Mouse (Mus musculus): ENCODE data around the gene Catsper3.
A peak's percentile ranks its signal among the peaks of the same experiment; 100 is the strongest.

The Catsper3 gene

GRCm38 (mm10) chr13:55826796-55827678 lies 42.7 kb downstream of the Catsper3 start:
- DNase-seq: peak; percentile 17 to 51

GRCm38 (mm10) chr13:55827679-55828140 lies 43.3 kb downstream of the Catsper3 start:
- DNase-seq: peak in 1 of 2 experiments; percentile 28

- peak; percentile 21 to 51 for DNase-seq
Measured at GRCm38 (mm10) chr13:55828141-55829017, 44.0 kb downstream of the Catsper3 start.

GRCm38 (mm10) chr13:55829018-55829655 lies 44.8 kb downstream of the Catsper3 start:
- DNase-seq: no peak

GRCm38 (mm10) chr13:55830081-55830832 lies 45.9 kb downstream of the Catsper3 start:
- DNase-seq: peak; percentile 30 to 44

- DNase-seq: peak in 1 of 2 experiments; percentile 23
Measured at GRCm38 (mm10) chr13:55830833-55831721, 46.7 kb downstream of the Catsper3 start.

GRCm38 (mm10) chr13:55831722-55832160 lies 47.4 kb downstream of the Catsper3 start:
- no peak for DNase-seq

GRCm38 (mm10) chr13:55832602-55833001 lies 48.2 kb downstream of the Catsper3 start:
- DNase-seq: no peak

- no peak for DNase-seq
Measured at GRCm38 (mm10) chr13:55833921-55834320, 49.6 kb downstream of the Catsper3 start.

- no peak for DNase-seq
Measured at GRCm38 (mm10) chr13:55834667-55835066, 50.3 kb downstream of the Catsper3 start.

- peak; percentile 37 to 53 for DNase-seq
Measured at GRCm38 (mm10) chr13:55835548-55836097, 51.3 kb downstream of the Catsper3 start.

- no peak for DNase-seq
Measured at GRCm38 (mm10) chr13:55836142-55836625, 51.8 kb downstream of the Catsper3 start, which contains the start of gene Pitx1. Pitx1 (minus strand) TSS chr13:55836192.

GRCm38 (mm10) chr13:55836786-55837780 lies 52.7 kb downstream of the Catsper3 start:
- DNase-seq: peak in 1 of 2 experiments; percentile 16

GRCm38 (mm10) chr13:55840223-55840622 lies 55.9 kb downstream of the Catsper3 start:
- DNase-seq: no peak

GRCm38 (mm10) chr13:55843700-55844099 lies 59.3 kb downstream of the Catsper3 start:
- DNase-seq: no peak

GRCm38 (mm10) chr13:55847805-55848204 lies 63.4 kb downstream of the Catsper3 start:
- DNase-seq: no peak

- DNase-seq: no peak
Measured at GRCm38 (mm10) chr13:55848604-55849190, 64.3 kb downstream of the Catsper3 start.

- no peak for DNase-seq
Measured at GRCm38 (mm10) chr13:55850726-55851125, 66.4 kb downstream of the Catsper3 start.

GRCm38 (mm10) chr13:55852205-55852604 lies 67.8 kb downstream of the Catsper3 start:
- no peak for DNase-seq

Data from cerebellum, postnatal 10 days (tissue).